Mouse (Mus musculus) testis, adult 2 months (tissue): ENCODE measurements at regions not wholly inside any gene's neighbourhood (a gene's known extent, or its start where the extent isn't known, plus 50 kb on each side); places are given as distances from the start of the nearest gene placed in this dataset.

Experiments used
- CTCF ChIP-seq: fragments of 200-500 bp; IDR thresholded peaks from 2 replicates; pipeline ENCODE4 v1.5.1; 2012; ENCODE audit warnings: low read depth, mild to moderate bottlenecking, inconsistent platforms, low read length, moderate library complexity; ENCODE audit not compliant: control insufficient read depth, insufficient read depth, insufficient replicate concordance
- POLR2A ChIP-seq: fragments of 200-500 bp; IDR thresholded peaks from 2 replicates; pipeline ENCODE4 v1.6.1; 2012; ENCODE audit warnings: low read depth, mild to moderate bottlenecking, inconsistent platforms, low read length, moderate library complexity; ENCODE audit not compliant: control insufficient read depth

DNA sequence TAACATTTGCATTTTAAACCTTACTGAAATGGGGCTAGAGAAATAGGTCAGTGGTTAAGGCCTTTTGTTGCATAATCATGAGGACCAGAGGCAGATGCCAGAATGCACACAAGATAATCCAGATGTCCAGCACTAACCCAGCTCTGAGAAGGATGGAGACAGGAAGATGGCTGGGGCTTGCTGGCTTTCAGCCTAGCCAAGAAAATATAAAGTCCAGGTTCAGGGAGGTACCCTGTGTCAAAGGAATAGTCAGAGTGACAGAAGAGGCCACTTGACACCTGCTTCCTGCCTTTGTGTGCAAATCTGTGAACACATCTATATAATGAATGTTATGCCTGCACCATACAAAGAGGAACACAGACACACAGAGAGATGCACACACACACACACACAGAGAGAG lies 116.8 kb downstream of the Psat1 start:
- TF ChIP-seq POLR2A (no peak), CTCF (no peak)
